Mouse (Mus musculus): Measurements from ENCODE around the gene Olfr1389. TPM values are rescaled to one million over a fixed set of nuclear protein-coding genes. Genes with fewer than 3 reads are reported as not detected.
"Not testable (repeated sequence)": the region's sequence is repeated elsewhere in the genome, so short reads cannot be mapped to it uniquely, and the experiment has no call there.

The Olfr1389 gene
- polyA plus RNA-seq (2015; fragmentation: Nextera tagmentation; extraction: Ambion mirVana): not detected in 2 replicates

DNA sequence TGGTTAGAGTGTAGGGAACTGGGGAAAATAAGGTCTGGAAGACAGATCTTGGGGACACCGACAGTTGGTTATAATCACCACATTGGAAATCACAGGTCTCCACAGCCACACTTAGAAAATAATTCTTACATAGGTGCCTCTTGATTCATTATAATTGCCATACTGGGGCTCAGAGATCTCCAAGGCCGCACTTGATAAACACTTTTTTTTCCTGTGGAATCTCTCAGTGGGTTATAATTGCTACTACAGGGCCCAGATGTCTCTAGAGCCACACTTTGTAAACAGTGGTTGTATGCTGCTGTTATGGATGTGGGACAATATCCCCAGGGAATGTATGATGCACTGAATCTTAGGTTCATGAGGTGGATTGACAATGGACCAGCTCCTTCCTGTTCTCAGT, at the start of gene Olfr1389:
TSS of gene Olfr1389 (plus strand) at position 301 of the 400 bp plus-strand sequence.
- no peak for ATAC-seq

GRCm38 (mm10) chr11:49383133-49383532, 39.7 kb upstream of the Olfr1389 start:
- H3K4me2 ChIP-seq (replicated peaks; ENCODE audit: low read depth): no peak overlapping the region
- H3K9me3 ChIP-seq (ENCODE audit: control insufficient read depth): no peaks in the 10 kb centered on the region
- no peaks in the 10 kb centered on the region for H3K4me1 ChIP-seq (replicated peaks; ENCODE audit: control insufficient read depth, insufficient read depth, low read length)
- no peak for ATAC-seq
- H3K36me3 ChIP-seq (ENCODE audit: control insufficient read depth, insufficient read depth): no peaks in the 10 kb centered on the region
- no peak for TF ChIP-seq CTCF (IDR thresholded peaks at IDR 0.05; ENCODE audit: low read depth)
- no peak overlapping the region for H3K4me3 ChIP-seq (ENCODE audit: low read depth, low read length)
- no peak overlapping the region for H3K27ac ChIP-seq (ENCODE audit: low read depth, low read length)
- H3K27me3 ChIP-seq (replicated peaks; ENCODE audit: control insufficient read depth, insufficient read depth, low read length): no peaks in the 10 kb centered on the region
- H3K9ac ChIP-seq (ENCODE audit: low read depth, low read length): no peak overlapping the region

More for the DNA sequence above, at the start of gene Olfr1389:
- no peak within 1 kb of the TSS for H3K4me3 ChIP-seq (ENCODE audit: low read depth, low read length)
- H3K9ac ChIP-seq (ENCODE audit: low read depth, low read length): no peak within 1 kb of the TSS
- H3K36me3 ChIP-seq (ENCODE audit: control insufficient read depth, insufficient read depth): no peaks in the 10 kb centered on the region
- no peak within 1 kb of the TSS for H3K4me2 ChIP-seq (replicated peaks; ENCODE audit: low read depth)
- H3K27ac ChIP-seq (ENCODE audit: low read depth, low read length): no peak within 1 kb of the TSS
- TF ChIP-seq CTCF (IDR thresholded peaks at IDR 0.05; ENCODE audit: low read depth): no peak
- 87% methylated on average over 2 of the region's 2 CpGs for WGBS
- no peaks in the 10 kb centered on the region for H3K9me3 ChIP-seq (ENCODE audit: control insufficient read depth)
- no peaks in the 10 kb centered on the region for H3K27me3 ChIP-seq (replicated peaks; ENCODE audit: control insufficient read depth, insufficient read depth, low read length)
- no peaks in the 10 kb centered on the region for H3K4me1 ChIP-seq (replicated peaks; ENCODE audit: control insufficient read depth, insufficient read depth, low read length)

DNA sequence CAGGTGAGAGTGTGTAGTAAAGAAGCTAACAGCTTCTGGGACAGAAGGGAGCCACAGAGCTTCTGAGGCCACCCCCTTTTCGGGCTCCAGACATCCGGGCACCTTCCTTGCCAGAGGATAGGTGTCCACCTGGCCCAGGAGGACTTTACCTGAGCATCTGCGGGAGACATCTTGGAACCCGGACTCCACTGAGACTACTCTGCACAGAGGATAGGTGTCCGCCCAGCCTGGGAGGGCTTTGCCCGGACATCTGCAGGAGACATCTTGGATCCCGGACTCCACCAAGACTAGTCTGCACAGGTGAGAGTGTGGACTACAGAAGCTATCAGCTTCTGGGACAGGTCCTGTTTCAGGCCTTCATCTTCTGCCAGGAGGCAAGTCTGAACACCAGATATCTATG, 36.7 kb upstream of the Olfr1389 start:
- H3K27me3 ChIP-seq (replicated peaks; ENCODE audit: control insufficient read depth, insufficient read depth, low read length); H3K4me3 ChIP-seq (ENCODE audit: low read depth, low read length); H3K27ac ChIP-seq (ENCODE audit: low read depth, low read length); H3K9me3 ChIP-seq (ENCODE audit: control insufficient read depth); ATAC-seq; H3K9ac ChIP-seq (ENCODE audit: low read depth, low read length); H3K4me2 ChIP-seq (replicated peaks; ENCODE audit: low read depth); H3K4me1 ChIP-seq (replicated peaks; ENCODE audit: control insufficient read depth, insufficient read depth, low read length); H3K36me3 ChIP-seq (ENCODE audit: control insufficient read depth, insufficient read depth): not testable (repeated sequence)
- WGBS: 94% methylated on average over 7 of the region's 7 CpGs

GRCm38 (mm10) chr11:49392707-49393106, 30.2 kb upstream of the Olfr1389 start:
- H3K9me3 ChIP-seq (ENCODE audit: control insufficient read depth); H3K4me1 ChIP-seq (replicated peaks; ENCODE audit: control insufficient read depth, insufficient read depth, low read length); H3K36me3 ChIP-seq (ENCODE audit: control insufficient read depth, insufficient read depth); H3K27ac ChIP-seq (ENCODE audit: low read depth, low read length); H3K9ac ChIP-seq (ENCODE audit: low read depth, low read length); H3K4me2 ChIP-seq (replicated peaks; ENCODE audit: low read depth); H3K4me3 ChIP-seq (ENCODE audit: low read depth, low read length); H3K27me3 ChIP-seq (replicated peaks; ENCODE audit: control insufficient read depth, insufficient read depth, low read length); ATAC-seq: not testable (repeated sequence)
- WGBS: 79% methylated on average over 1 of the region's 1 CpGs

- H3K27ac ChIP-seq (ENCODE audit: low read depth, low read length): no peak overlapping the region
- no peaks in the 10 kb centered on the region for H3K27me3 ChIP-seq (replicated peaks; ENCODE audit: control insufficient read depth, insufficient read depth, low read length)
- H3K4me2 ChIP-seq (replicated peaks; ENCODE audit: low read depth): no peak overlapping the region
- H3K4me1 ChIP-seq (replicated peaks; ENCODE audit: control insufficient read depth, insufficient read depth, low read length): no peaks in the 10 kb centered on the region
- no peak for TF ChIP-seq CTCF (IDR thresholded peaks at IDR 0.05; ENCODE audit: low read depth)
- no peaks in the 10 kb centered on the region for H3K36me3 ChIP-seq (ENCODE audit: control insufficient read depth, insufficient read depth)
- 74% methylated on average over 3 of the region's 3 CpGs for WGBS
- H3K9ac ChIP-seq (ENCODE audit: low read depth, low read length): no peak overlapping the region
- ATAC-seq: no peak
- no peak overlapping the region for H3K4me3 ChIP-seq (ENCODE audit: low read depth, low read length)
- H3K9me3 ChIP-seq (ENCODE audit: control insufficient read depth): no peaks in the 10 kb centered on the region
These were observed 16.1 kb upstream of the Olfr1389 start for GRCm38 (mm10) chr11:49406784-49407183.

DNA sequence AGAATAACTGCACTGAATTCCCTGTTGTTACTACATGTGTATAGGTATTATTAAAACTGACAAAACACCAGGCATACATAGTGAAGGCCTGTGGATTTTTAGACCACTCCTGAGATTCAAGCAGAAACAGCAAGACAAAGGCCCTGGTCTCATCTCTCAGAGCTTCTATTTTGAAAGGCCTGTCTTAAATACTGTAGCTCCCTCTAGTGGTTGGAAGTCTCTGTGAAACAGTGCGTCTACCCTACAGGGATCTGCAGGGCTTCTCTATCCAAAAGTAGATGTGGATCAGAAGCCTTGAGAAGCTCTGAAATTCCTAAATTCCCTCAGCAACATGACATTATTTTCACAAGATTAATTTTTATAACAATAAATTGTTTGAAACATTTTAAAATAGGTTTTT, 12.3 kb upstream of the Olfr1389 start:
- no peak overlapping the region for H3K4me2 ChIP-seq (replicated peaks; ENCODE audit: low read depth)
- peak; percentile 65 for TF ChIP-seq CTCF (IDR thresholded peaks at IDR 0.05; ENCODE audit: low read depth)
- no peak overlapping the region for H3K4me3 ChIP-seq (ENCODE audit: low read depth, low read length)
- H3K36me3 ChIP-seq (ENCODE audit: control insufficient read depth, insufficient read depth): no peaks in the 10 kb centered on the region
- WGBS: 20% methylated on average over 1 of the region's 1 CpGs
- no peak overlapping the region for H3K27ac ChIP-seq (ENCODE audit: low read depth, low read length)
- H3K27me3 ChIP-seq (replicated peaks; ENCODE audit: control insufficient read depth, insufficient read depth, low read length): no peaks in the 10 kb centered on the region
- no peak for ATAC-seq
- no peaks in the 10 kb centered on the region for H3K9me3 ChIP-seq (ENCODE audit: control insufficient read depth)
- H3K9ac ChIP-seq (ENCODE audit: low read depth, low read length): no peak overlapping the region
- H3K4me1 ChIP-seq (replicated peaks; ENCODE audit: control insufficient read depth, insufficient read depth, low read length): no peaks in the 10 kb centered on the region

DNA sequence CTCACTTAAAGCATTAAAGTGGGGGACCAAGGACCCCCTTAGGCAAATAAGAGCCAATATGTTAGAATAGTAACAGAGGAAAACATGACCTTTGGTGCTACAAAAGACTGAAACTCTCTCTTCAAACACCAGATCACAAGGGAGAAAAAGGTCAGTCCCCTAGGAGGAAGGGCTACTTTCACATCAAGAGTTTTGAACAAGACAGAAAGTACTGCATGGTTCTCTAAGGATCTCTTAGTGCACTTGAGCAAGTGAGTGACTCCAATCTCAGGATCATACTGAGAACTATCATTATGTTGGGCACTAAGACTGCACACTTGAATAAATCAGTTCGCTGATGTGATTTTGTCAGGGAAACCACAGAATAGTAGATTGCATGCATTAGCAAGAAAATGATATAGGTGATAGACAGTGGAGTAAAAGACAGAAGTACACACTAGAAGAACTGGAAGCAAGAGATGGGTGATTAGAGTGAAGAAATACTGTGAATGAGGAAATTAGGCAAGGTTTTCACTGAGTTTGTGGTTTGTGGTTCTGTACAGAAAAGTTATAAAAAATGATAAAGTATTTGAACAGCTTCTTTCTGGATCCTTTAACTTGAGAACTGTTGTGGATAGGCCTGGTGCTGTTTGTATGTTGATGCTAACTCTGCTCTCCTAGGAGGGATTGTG, 2.5 kb downstream of the Olfr1389 start:
- Histone ChIP-seq H3K36me3 (ENCODE audit: control insufficient read depth, insufficient read depth) (no peaks in the 10 kb centered on the region), H3K4me1 (replicated peaks; ENCODE audit: control insufficient read depth, insufficient read depth, low read length) (no peaks in the 10 kb centered on the region), H3K27me3 (replicated peaks; ENCODE audit: control insufficient read depth, insufficient read depth, low read length) (no peaks in the 10 kb centered on the region), H3K9ac (ENCODE audit: low read depth, low read length) (no peak overlapping the region), H3K4me3 (ENCODE audit: low read depth, low read length) (no peak overlapping the region), H3K27ac (ENCODE audit: low read depth, low read length) (no peak overlapping the region), H3K4me2 (replicated peaks; ENCODE audit: low read depth) (no peak overlapping the region), H3K9me3 (ENCODE audit: control insufficient read depth) (no peaks in the 10 kb centered on the region)
- no peak for TF ChIP-seq CTCF (IDR thresholded peaks at IDR 0.05; ENCODE audit: low read depth)
- 85% methylated on average over 1 of the region's 1 CpGs for WGBS
- no peak for ATAC-seq

Data from intestine, postnatal 0 days (tissue).